Mouse (Mus musculus) bone marrow macrophage, adult 2 months (primary cell): ENCODE data around the gene Chic2.

ENCODE experiments used
- CTCF ChIP-seq: IDR thresholded peaks from 2 replicates; pipeline ENCODE4 v1.5.1; 2012; ENCODE audit warnings: low read depth, mild to moderate bottlenecking, low read length, moderate library complexity
- POLR2A ChIP-seq: IDR thresholded peaks from 2 replicates; pipeline ENCODE4 v1.6.1; 2012; ENCODE audit warnings: mild to moderate bottlenecking, low read depth, low read length, borderline replicate concordance

DNA sequence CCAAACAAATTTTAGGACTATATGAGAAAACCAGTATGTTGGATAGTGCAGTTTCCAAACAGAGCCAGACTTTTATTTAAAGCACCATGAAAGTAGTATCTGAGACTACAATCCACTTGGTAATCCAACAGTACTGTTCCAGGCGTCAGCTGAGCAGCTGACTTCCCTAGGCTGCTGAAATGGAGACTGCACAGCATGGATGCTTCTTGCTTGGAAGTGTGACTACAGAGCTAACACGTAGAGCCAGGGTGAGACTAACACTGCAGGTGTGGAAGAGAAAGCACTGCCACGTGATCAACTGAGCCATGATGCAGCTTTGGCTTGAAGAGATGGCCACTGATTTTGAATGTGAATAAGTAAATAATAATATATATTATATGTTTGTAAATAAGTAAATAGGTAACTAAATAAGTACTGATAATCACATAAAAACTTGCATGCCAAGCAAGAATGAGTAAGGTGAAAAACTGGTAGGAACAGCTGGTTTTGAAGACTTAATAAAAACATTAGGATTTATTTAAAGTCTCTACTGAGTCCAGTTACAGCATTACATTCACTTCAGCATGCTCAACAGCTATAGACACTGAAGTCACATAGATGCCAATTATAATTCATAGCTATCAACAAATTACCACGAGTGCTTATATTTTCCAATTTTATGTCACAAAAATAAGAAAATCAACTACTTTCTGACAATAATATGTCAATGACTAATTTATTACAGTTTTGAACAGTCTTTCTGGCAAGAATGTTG, 32.4 kb downstream of the Chic2 start:
- TF ChIP-seq CTCF (no peak), POLR2A (no peak)
